Mouse (Mus musculus): ENCODE data around the gene Abi2. TPM values are rescaled to one million over a fixed set of nuclear protein-coding genes. Genes with fewer than 3 reads are reported as not detected.
"Not testable (repeated sequence)": the region's sequence is repeated elsewhere in the genome, so short reads cannot be mapped to it uniquely, and the experiment has no call there.

Abi2 gene
- total RNA-seq (2021) = 100 to 1,000 TPM; 362 to 373 TPM

DNA sequence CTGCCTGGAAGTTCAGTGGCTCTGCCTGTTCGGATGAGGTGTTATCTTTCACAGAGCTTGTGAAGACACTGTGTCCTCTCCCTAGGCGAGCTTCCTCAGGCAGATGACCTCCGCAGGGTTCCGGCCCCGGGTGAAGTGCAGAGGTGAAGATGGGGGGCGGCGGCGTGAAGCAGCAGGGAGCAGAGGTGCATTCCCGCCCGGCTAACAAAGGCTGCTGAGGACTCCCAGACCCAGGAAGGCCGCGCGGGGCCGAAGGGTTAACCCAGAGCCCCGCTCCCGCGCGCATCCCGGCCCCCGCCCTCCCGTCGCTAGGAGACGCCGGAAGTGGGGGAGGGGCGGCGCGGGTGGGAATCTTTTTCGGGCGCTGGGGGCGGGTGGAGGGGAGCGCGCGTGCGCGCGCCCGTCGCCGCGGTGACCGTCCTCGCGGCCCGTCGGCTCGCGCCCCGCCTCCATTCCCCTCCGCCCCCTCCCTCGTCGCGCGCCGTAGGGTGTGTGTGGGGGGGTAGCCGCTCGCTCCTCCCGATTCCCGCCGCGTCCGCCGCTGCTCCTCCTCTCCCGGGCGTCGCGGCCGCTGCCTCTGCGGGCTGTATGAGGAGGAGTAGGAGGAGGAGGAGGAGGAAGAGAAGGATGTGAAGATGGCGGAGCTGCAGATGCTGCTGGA lies at the start of gene Abi2:
Gene Abi2, plus strand, starts transcription at position 452 of the 661 bp plus-strand sequence.
- DNase-seq (ENCODE audit: low spot score in 2 of 2) = peak; percentile 91 to 93
- intact Hi-C loops (cut with DNase I) = loop anchor here (1.0 to 10.0 kb wide), 3 partner anchors 66 to 456 kb away; partner anchors contain the start of gene Cyp20a1

GRCm38 (mm10) chr1:60361626-60362025 lies 47.8 kb upstream of the Abi2 start:
- no peak for DNase-seq (ENCODE audit: low spot score in 2 of 2)
- intact Hi-C loops (cut with DNase I) = no loop called here

DNA sequence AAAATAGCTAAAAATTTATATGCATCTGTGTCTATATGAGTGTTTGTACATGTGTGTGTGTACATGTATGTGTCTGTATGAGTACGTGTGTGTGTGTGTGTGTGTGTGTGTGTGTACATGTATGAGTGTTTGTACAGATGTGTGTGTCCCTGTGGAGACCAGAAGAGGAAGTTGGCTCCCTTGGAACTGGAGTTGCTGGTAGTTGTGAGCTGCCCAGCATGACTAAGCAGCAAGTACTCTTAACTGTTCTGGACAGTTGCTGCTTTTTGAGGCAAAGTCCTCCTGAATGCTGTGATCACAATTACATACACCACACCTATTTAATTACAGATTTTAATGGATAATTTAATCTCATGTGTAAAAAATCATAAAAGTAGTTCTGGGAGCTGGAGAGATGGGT lies 32.9 kb upstream of the Abi2 start:
- DNase-seq (ENCODE audit: low spot score in 2 of 2) = no peak
- intact Hi-C loops (cut with DNase I) = no loop called here

- no peak for DNase-seq (ENCODE audit: low spot score in 2 of 2)
Observed at GRCm38 (mm10) chr1:60381910-60382309, 27.5 kb upstream of the Abi2 start.

DNA sequence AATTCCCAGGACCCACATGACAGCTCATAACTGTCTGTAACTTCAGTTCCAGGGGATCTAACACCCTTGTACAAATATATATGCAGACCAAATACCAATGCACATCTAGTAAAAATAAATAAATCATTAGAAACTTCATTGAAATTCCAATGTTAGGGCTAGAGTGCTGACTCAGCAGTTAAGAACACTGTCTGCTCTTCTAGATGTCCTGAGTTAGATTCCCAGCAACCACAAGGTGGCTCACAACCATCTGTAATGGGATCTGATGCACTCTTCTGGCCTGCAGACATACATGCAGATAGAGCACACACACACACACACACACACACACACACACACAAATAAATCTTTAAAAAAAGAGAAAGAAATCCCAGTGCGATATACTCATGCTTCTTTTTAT lies 4.6 kb upstream of the Abi2 start:
- intact Hi-C loops (cut with DNase I) = loop anchor here (10.0 kb wide), 1 partner anchor 460 kb away; no protein-coding TSS in a partner anchor
- no peak for DNase-seq (ENCODE audit: low spot score in 2 of 2)

More at GRCm38 (mm10) chr1:60381910-60382309, 27.5 kb upstream of the Abi2 start:
- intact Hi-C loops (cut with DNase I) = no loop called here

GRCm38 (mm10) chr1:60408501-60409167 lies 785 bp upstream of the Abi2 start:
- intact Hi-C loops (cut with DNase I) = loop anchor here (1.0 to 10.0 kb wide), 3 partner anchors 65 to 456 kb away; partner anchors contain the start of gene Cyp20a1
- DNase-seq (ENCODE audit: low spot score in 2 of 2) = no peak

DNA sequence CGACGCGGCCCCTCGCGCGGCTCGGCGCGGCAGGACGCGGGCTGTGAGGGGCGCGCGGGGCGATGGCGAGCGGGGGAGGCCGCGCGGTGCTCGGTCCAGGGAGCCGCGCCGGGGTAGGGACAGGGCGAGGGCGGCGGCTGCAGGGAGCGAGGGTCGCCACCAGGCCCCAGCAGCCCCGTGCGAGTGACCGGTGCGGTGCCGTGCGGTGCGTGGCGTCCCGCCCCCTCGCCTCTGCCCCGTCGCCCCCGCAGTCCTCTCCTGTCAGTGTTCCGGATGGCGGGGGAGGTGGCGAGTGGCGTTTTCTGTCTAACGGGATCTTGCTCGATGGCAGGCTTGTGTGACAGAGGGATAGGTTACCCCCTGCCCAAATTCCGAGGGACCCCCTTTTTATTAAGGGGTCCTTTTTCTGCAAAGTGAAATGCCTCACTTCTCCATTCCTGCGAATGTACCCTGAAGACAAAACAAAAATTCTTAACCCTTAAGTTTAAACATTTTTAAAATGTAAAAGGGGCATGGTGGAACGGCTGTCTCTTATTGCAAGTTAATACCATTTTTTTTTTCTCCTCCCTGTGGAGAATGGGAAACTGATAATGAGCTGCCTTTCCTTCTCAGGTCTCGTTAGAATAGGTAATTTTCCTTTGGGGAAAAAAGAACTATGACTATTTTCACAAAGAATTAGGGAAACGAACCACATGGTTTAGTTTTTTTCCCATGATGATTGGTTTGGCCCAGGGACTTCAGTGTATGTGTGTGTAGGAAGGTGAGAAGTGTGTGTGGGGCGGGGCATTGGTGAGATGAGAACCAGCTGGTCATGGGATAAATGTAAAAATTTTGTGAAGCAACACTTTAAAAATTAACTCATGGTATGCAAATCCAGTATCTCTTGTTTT lies 754 bp downstream of the Abi2 start:
- peak; percentile 40 to 50 for DNase-seq (ENCODE audit: low spot score in 2 of 2)
- intact Hi-C loops (cut with DNase I) = loop anchor here (1.0 to 10.0 kb wide), 3 partner anchors 67 to 455 kb away; partner anchors contain the start of gene Cyp20a1

GRCm38 (mm10) chr1:60416724-60417123 lies 7.3 kb downstream of the Abi2 start:
- intact Hi-C loops (cut with DNase I) = no loop called here
- no peak for DNase-seq (ENCODE audit: low spot score in 2 of 2)

DNA sequence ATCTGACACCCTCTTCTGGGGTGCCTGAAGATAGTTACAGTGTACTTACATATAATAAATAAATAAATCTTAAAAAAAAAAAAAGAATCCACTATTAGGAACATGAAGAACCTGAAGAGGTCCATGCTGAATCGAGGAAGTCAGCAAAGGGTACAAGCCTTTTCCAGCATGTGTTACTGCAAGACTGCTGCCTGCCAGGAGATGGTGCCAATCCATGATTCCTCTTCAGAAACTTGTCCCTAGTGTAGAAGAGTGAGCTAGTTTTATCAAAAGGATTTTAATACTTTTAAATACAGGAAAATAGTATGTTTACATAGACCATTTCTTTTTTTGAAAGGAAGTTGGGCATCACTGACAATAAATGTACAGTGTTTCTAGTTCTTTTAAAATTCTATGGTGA lies 14.5 kb downstream of the Abi2 start:
- intact Hi-C loops (cut with DNase I) = no loop called here
- DNase-seq (ENCODE audit: low spot score in 2 of 2) = no peak

DNA sequence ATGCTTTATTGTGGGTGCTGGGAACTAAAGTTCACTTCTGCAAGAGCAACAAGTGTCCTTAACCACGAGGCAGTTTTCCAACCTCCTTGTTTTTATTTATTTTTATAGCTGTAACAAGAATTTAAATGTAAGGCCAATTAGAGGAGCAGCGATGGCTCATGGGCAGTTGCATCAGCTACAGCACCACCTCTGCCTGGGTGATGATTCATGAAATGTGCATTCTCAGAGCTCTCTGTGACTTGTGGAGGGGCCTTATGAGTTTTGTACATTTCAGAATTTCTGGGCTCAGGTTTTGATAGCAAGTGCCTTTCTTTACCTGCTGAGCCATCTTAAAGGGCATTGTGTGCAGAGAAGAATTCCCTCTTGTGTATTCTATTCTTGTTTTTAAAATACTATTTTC lies 18.9 kb downstream of the Abi2 start:
- DNase-seq (ENCODE audit: low spot score in 2 of 2) = no peak
- intact Hi-C loops (cut with DNase I) = no loop called here

DNA sequence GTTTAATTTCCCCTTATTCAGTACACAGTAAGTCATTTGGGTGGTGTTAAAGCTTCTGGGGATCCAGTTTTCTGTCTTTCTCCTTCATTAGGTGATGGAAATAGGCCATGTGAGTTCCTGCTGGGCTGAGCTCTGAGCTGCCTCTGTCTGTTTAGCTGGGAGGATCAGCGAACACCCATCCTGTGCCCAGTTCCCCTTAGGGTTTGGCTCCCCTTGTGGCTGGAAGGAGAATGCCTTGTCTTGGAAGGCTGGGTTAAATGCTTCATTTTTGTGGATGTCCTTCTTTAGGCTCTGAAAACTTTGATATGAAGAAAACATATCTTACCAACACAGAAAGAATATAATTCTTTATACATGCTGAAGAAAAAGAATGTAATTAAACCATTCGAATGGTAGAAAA lies 19.5 kb downstream of the Abi2 start:
- DNase-seq (ENCODE audit: low spot score in 2 of 2) = no peak
- intact Hi-C loops (cut with DNase I) = no loop called here

DNA sequence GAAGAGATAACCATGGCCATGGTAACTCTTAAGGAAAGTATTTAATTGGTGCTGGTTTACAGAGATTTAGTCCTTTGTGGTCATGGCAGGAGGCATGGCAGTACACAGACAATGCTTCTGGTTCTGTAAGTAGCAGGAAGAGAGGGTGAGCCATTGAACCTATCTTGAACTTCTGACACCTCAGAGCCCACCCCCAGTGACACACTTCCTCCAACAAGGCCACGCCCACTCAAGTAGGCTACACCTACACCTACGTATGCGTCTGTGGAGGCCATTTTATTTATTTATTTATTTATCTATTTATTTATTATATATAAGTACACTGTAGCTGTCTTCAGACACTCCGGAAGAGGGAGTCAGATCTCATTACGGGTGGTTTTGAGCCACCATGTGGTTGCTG lies 22.1 kb downstream of the Abi2 start:
- intact Hi-C loops (cut with DNase I) = no loop called here
- DNase-seq (ENCODE audit: low spot score in 2 of 2) = no peak

DNA sequence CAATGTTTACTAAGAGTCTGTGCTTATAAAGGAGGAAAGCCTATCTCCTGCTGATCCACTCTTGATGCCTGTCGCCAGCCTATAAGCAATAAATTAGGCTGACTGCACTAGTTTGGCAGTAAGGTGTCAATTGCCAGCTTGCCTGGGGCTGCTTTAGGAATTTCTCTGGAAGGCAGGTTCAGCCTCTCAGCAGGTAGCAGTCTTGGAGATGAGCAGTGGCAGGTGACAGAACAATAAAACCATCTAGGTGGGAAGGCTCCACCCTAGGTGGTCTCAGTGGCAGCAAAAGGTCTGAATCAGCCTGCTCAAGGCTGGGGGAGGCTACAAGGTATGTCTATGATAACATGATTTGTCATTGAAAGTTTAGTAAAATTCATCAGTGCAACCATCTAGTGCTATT lies 23.1 kb downstream of the Abi2 start:
- DNase-seq (ENCODE audit: low spot score in 2 of 2) = no peak
- intact Hi-C loops (cut with DNase I) = no loop called here

- DNase-seq (ENCODE audit: low spot score in 2 of 2); intact Hi-C loops (cut with DNase I): not testable (repeated sequence)
Observed at GRCm38 (mm10) chr1:60441438-60441837, 32.0 kb downstream of the Abi2 start.

DNA sequence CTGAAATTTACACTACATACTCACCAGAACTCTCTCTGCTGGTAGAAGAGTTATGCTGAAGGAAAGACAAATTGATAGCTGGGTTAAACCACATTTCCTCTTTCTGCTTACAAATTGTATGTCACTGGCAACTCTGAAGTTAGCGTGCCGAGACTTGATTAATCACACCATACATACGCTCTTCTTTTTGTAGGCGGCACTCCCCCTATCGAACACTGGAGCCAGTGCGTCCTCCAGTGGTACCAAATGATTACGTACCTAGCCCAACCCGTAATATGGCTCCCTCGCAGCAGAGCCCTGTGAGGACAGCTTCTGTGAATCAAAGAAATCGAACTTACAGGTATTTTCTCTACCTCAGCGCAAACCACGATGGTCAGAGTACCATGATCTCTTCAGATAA lies 37.6 kb downstream of the Abi2 start:
- intact Hi-C loops (cut with DNase I) = no loop called here
- DNase-seq (ENCODE audit: low spot score in 2 of 2) = no peak

DNA sequence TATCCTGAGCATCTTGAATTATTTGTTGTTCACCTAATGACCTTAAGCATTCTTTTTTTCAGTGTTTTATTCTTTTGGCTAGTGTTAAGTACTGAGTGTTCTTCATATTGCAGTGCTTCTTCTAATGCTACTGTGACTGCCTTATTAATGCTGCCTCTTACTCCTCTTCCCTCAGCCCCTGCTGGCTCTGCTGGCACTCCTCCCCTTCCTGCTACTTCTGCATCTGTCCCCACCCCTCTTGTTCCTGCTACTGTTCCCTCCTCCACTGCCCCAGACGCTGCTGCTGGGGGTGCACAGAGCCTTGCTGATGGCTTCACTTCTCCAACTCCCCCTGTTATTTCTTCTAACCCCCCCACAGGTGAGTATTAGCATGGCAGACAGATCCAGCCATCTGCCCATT lies 40.5 kb downstream of the Abi2 start:
- intact Hi-C loops (cut with DNase I) = no loop called here
- no peak for DNase-seq (ENCODE audit: low spot score in 2 of 2)

- DNase-seq (ENCODE audit: low spot score in 2 of 2) = no peak
- intact Hi-C loops (cut with DNase I) = no loop called here
Observed at GRCm38 (mm10) chr1:60460623-60461022, 51.2 kb downstream of the Abi2 start.

- intact Hi-C loops (cut with DNase I) = no loop called here
- DNase-seq (ENCODE audit: low spot score in 2 of 2) = no peak
Observed at GRCm38 (mm10) chr1:60469491-60469890, 60.1 kb downstream of the Abi2 start.

- DNase-seq (ENCODE audit: low spot score in 2 of 2) = no peak
- intact Hi-C loops (cut with DNase I) = no loop called here
Observed at GRCm38 (mm10) chr1:60470541-60470940, 61.1 kb downstream of the Abi2 start.

DNA sequence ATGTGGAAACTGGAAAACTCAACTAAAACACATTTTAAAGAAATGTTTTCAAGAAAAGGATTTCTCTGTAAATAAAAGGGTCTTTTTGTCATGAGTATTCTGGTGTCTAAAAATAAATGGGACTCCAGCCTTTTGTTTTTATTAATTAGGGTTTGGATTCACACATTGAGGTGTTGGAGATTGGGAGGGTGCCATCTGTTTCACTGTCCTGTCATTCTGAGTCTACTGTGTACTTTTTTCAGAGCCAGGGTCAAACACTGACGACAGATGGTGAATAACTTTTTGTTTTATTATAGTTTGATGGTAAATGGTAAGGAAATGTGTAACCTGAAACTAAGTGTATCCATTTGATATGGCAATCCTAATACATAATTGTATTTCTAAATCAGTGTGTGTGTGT lies 72.1 kb downstream of the Abi2 start:
- intact Hi-C loops (cut with DNase I) = no loop called here
- no peak for DNase-seq (ENCODE audit: low spot score in 2 of 2)
